Mouse (Mus musculus) ZHBTc4 (cell line): ENCODE results near the gene Camsap2.
A peak's percentile ranks its signal among the peaks of the same experiment; 100 is the strongest.

ENCODE experiments used
- DNase-seq: peaks from one replicate; pipeline ENCODE4 v3.0.0-alpha.2; 2011; ENCODE audit warnings: low read depth, low spot score

Gene Camsap2

GRCm38 (mm10) chr1:136344281-136344680 lies 1.6 kb downstream of the Camsap2 start:
- no peak for DNase-seq

GRCm38 (mm10) chr1:136343727-136344126 lies 2.2 kb downstream of the Camsap2 start:
- DNase-seq = peak; percentile 6

GRCm38 (mm10) chr1:136340541-136340940 lies 5.4 kb downstream of the Camsap2 start:
- peak; percentile 41 for DNase-seq

- DNase-seq = no peak
Observed at GRCm38 (mm10) chr1:136334743-136335142, 11.2 kb downstream of the Camsap2 start.

- no peak for DNase-seq
Observed at GRCm38 (mm10) chr1:136333512-136333911, 12.4 kb downstream of the Camsap2 start.

GRCm38 (mm10) chr1:136333071-136333470 lies 12.8 kb downstream of the Camsap2 start:
- no peak for DNase-seq

GRCm38 (mm10) chr1:136331836-136332235 lies 14.1 kb downstream of the Camsap2 start:
- DNase-seq = no peak

GRCm38 (mm10) chr1:136329426-136329825 lies 16.5 kb downstream of the Camsap2 start:
- no peak for DNase-seq

GRCm38 (mm10) chr1:136328640-136329039 lies 17.3 kb downstream of the Camsap2 start:
- no peak for DNase-seq

- no peak for DNase-seq
Observed at GRCm38 (mm10) chr1:136327638-136328037, 18.3 kb downstream of the Camsap2 start.

GRCm38 (mm10) chr1:136325933-136326332 lies 20.0 kb downstream of the Camsap2 start:
- peak; percentile 7 for DNase-seq

- no peak for DNase-seq
Observed at GRCm38 (mm10) chr1:136322331-136322730, 23.6 kb downstream of the Camsap2 start.

GRCm38 (mm10) chr1:136316317-136316716 lies 29.6 kb downstream of the Camsap2 start:
- peak; percentile 36 for DNase-seq

- no peak for DNase-seq
Observed at GRCm38 (mm10) chr1:136309193-136309592, 36.7 kb downstream of the Camsap2 start.

GRCm38 (mm10) chr1:136306424-136306823 lies 39.5 kb downstream of the Camsap2 start:
- DNase-seq = no peak

GRCm38 (mm10) chr1:136293961-136294360 lies 51.9 kb downstream of the Camsap2 start:
- DNase-seq = no peak

- DNase-seq = no peak
Observed at GRCm38 (mm10) chr1:136289803-136290202, 56.1 kb downstream of the Camsap2 start.

- DNase-seq = peak; percentile 32
Observed at GRCm38 (mm10) chr1:136277366-136277765, 68.5 kb downstream of the Camsap2 start.

GRCm38 (mm10) chr1:136268224-136268623 lies 77.7 kb downstream of the Camsap2 start:
- DNase-seq = no peak

GRCm38 (mm10) chr1:136266127-136266526 lies 79.8 kb downstream of the Camsap2 start:
- no peak for DNase-seq

GRCm38 (mm10) chr1:136263355-136263754 lies 82.5 kb downstream of the Camsap2 start:
- DNase-seq = no peak

GRCm38 (mm10) chr1:136260635-136261238 lies 85.2 kb downstream of the Camsap2 start, which contains the start of gene Gpr25:
Gene Gpr25 (minus strand): TSS chr1:136260873.
- DNase-seq = no peak

- peak; percentile 82 for DNase-seq
Observed at GRCm38 (mm10) chr1:136259893-136260634, 85.8 kb downstream of the Camsap2 start.
